In genomic region chr14:62389729-62390536, GRCm38 (mm10) we compare ENCODE assay signal across 8 mouse cellular contexts.
A peak's percentile ranks its signal among the peaks of the same experiment; 100 is the strongest.
DNase-seq lines count a peak whose midpoint lies in the region; ATAC-seq and TF ChIP-seq lines count a peak whose summit lies in the region.

No protein-coding gene starts in this region.

- peak; percentile 8 for DNase-seq in adrenal gland, postnatal 25 days
- no peak for DNase-seq in adrenal gland, postnatal 4 days (ENCODE audit: low spot score in 2 of 2)
- DNase-seq in neural tube, embryonic 10.5 days (ENCODE audit: extremely low spot score, low spot score), result no peak
- peak; percentile 32 for DNase-seq in hindbrain, embryonic 14.5 days (ENCODE audit: low spot score)
- DNase-seq in embryo, embryonic 11 days, result no peak

- no peak for TF ChIP-seq CTCF in olfactory bulb, adult 2 months (IDR thresholded peaks at IDR 0.05; ENCODE audit: insufficient read depth, low read depth, low read length)

- H3K27me3 ChIP-seq in neural tube, embryonic 12.5 days (replicated peaks), result no peaks in the 10 kb centered on the region
- H3K27me3 ChIP-seq in hindbrain, embryonic 14.5 days (ENCODE audit: control insufficient read depth, insufficient read depth, low read length), result no peaks in the 10 kb centered on the region
- no peaks in the 10 kb centered on the region for H3K27me3 ChIP-seq in kidney, embryonic 15.5 days

- H3K27ac ChIP-seq in neural tube, embryonic 12.5 days, result no peak overlapping the region
- no peak overlapping the region for H3K27ac ChIP-seq in hindbrain, embryonic 14.5 days
- no peak overlapping the region for H3K27ac ChIP-seq in olfactory bulb, adult 2 months (ENCODE audit: insufficient read depth, low read depth, low read length)
- no peak overlapping the region for H3K27ac ChIP-seq in kidney, embryonic 15.5 days

- H3K9ac ChIP-seq in neural tube, embryonic 12.5 days, result no peak overlapping the region
- H3K9ac ChIP-seq in hindbrain, embryonic 14.5 days, result no peak overlapping the region
- H3K9ac ChIP-seq in kidney, embryonic 15.5 days, result no peak overlapping the region

- no peaks in the 10 kb centered on the region for H3K36me3 ChIP-seq in neural tube, embryonic 12.5 days
- no peaks in the 10 kb centered on the region for H3K36me3 ChIP-seq in hindbrain, embryonic 14.5 days (replicated peaks; ENCODE audit: control insufficient read depth, insufficient read depth)
- H3K36me3 ChIP-seq in kidney, embryonic 15.5 days, result no peaks in the 10 kb centered on the region

- 81% methylated on average over 9 of the region's 9 CpGs for WGBS in neural tube, embryonic 12.5 days
- WGBS in hindbrain, embryonic 14.5 days, result 67% methylated on average over 9 of the region's 9 CpGs
- WGBS in olfactory bulb, adult 2 months, result 32% methylated on average over 9 of the region's 9 CpGs
- 77% methylated on average over 9 of the region's 9 CpGs for WGBS in kidney, embryonic 15.5 days

- TF ChIP-seq POLR2A in olfactory bulb, adult 2 months (IDR thresholded peaks at IDR 0.05; ENCODE audit: insufficient read depth, low read depth, low read length), result no peak

- H3K4me1 ChIP-seq in neural tube, embryonic 12.5 days, result peaks cover 11% of the 10 kb centered on the region
- H3K4me1 ChIP-seq in hindbrain, embryonic 14.5 days (replicated peaks; ENCODE audit: control insufficient read depth, insufficient read depth, low read length), result peaks cover 11% of the 10 kb centered on the region
- peaks cover 12% of the 10 kb centered on the region for H3K4me1 ChIP-seq in olfactory bulb, adult 2 months (ENCODE audit: control insufficient read depth, insufficient read depth, low read length)
- no peaks in the 10 kb centered on the region for H3K4me1 ChIP-seq in kidney, embryonic 15.5 days

- H3K4me3 ChIP-seq in neural tube, embryonic 12.5 days, result no peak overlapping the region
- no peak overlapping the region for H3K4me3 ChIP-seq in hindbrain, embryonic 14.5 days (replicated peaks; ENCODE audit: low read length)
- H3K4me3 ChIP-seq in olfactory bulb, adult 2 months (ENCODE audit: insufficient read depth, low read depth, low read length), result peak overlapping the region; percentile 22; the same call in 1 of the 2 replicates
- H3K4me3 ChIP-seq in kidney, embryonic 15.5 days (replicated peaks), result no peak overlapping the region

- H3K9me3 ChIP-seq in neural tube, embryonic 12.5 days, result no peaks in the 10 kb centered on the region
- H3K9me3 ChIP-seq in hindbrain, embryonic 14.5 days (ENCODE audit: control insufficient read depth, low read length), result no peaks in the 10 kb centered on the region
- H3K9me3 ChIP-seq in kidney, embryonic 15.5 days (replicated peaks), result no peaks in the 10 kb centered on the region

- H3K4me2 ChIP-seq in neural tube, embryonic 12.5 days (replicated peaks), result peak overlapping the region; percentile 28
- H3K4me2 ChIP-seq in hindbrain, embryonic 14.5 days (replicated peaks), result 0 out of 2 replicates have a peak overlapping the region, but pooled peaks have one; percentile 17
- H3K4me2 ChIP-seq in kidney, embryonic 15.5 days, result no peak overlapping the region

- no peak for ATAC-seq in neural tube, embryonic 12.5 days (ENCODE audit: low FRiP score, low read depth)
- ATAC-seq in hindbrain, embryonic 14.5 days (ENCODE audit: low FRiP score), result peak; percentile 53; the same call in 1 of the 2 replicates
- no peak for ATAC-seq in kidney, embryonic 15.5 days (replicated peaks; ENCODE audit: low FRiP score)

Comparison
In these comparisons a context has a peak if more than half of its experiments do, and no peak if none do; other contexts are left out.
1. DNase-seq: peak in adrenal gland, postnatal 25 days (single experiment) and hindbrain, embryonic 14.5 days (single experiment); none in adrenal gland, postnatal 4 days (0 of 2), neural tube, embryonic 10.5 days (single experiment) and embryo, embryonic 11 days (single experiment).